Mouse (Mus musculus): ENCODE data around the gene Sspo.

- TF ChIP-seq CTCF (conservative IDR thresholded peaks at IDR 0.05; ENCODE audit: low read length) (no peak), NANOG (IDR thresholded peaks at IDR 0.05; ENCODE audit: borderline replicate concordance, low read length) (no peak)
Observed at GRCm38 (mm10) chr6:48539860-48540259, 91.8 kb downstream of the Sspo start.

Measured in E14TG2a.4 (cell line).